Mouse (Mus musculus) hindbrain, embryonic 12.5 days (tissue): ENCODE results near the gene 4930455H04Rik. TPM values are rescaled to one million over a fixed set of nuclear protein-coding genes. Genes with fewer than 3 reads are reported as not detected.

Experiments
- ATAC-seq: fragments of 200-750 bp; cut with Nextera tagmentation; 2 replicates; pipeline ENCODE4 v1.8.0; 2017; ENCODE audit warnings: moderate TSS enrichment; ENCODE audit not compliant: low FRiP score
- H3K27ac ChIP-seq: fragments of 300-500 bp; sonication (generic); 2 replicates; pipeline ENCODE4 v1.5.1; 2016; ENCODE audit warnings: mild to moderate bottlenecking
- H3K27me3 ChIP-seq: fragments of 300-500 bp; sonication (generic); 2 replicates; pipeline ENCODE4 v1.6.1; 2016; ENCODE audit warnings: mild to moderate bottlenecking
- H3K36me3 ChIP-seq: fragments of 300-500 bp; sonication (generic); 2 replicates; pipeline ENCODE4 v1.6.1; 2016; ENCODE audit warnings: mild to moderate bottlenecking
- H3K4me1 ChIP-seq: fragments of 300-500 bp; sonication (generic); 2 replicates; pipeline ENCODE4 v1.6.1; 2016
- H3K4me2 ChIP-seq: fragments of 300-500 bp; sonication (generic); replicated peaks from 2 replicates; pipeline ENCODE4 v1.6.1; 2016; ENCODE audit warnings: mild to moderate bottlenecking
- H3K4me3 ChIP-seq: fragments of 300-500 bp; sonication (generic); 2 replicates; pipeline ENCODE4 v1.5.1; 2016; ENCODE audit warnings: mild to moderate bottlenecking
- H3K9ac ChIP-seq: fragments of 300-500 bp; sonication (generic); 2 replicates; pipeline ENCODE4 v1.6.1; 2016; ENCODE audit warnings: mild to moderate bottlenecking, moderate library complexity
- H3K9me3 ChIP-seq: fragments of 300-500 bp; sonication (generic); replicated peaks from 2 replicates; pipeline ENCODE4 v1.6.1; 2016; ENCODE audit warnings: mild to moderate bottlenecking
- WGBS: fragments of 180-500 bp; shearing (Covaris S2); methylation state at CpG from one replicate; pipeline ENCODE4 v1.1.7; 2016; 5-methylcytosine and 5-hydroxymethylcytosine counted together
- polyA plus RNA-seq: library from polyadenylated mRNA; unstranded; fragments of >200 nt; fragmentation: Nextera tagmentation; extraction: Ambion mirVana; gene quantifications from 2 replicates; pipeline ENCODE4 v1.2.1, GENCODE M21; 2016

The 4930455H04Rik gene
- polyA plus RNA-seq, result not detected in 2 replicates

- H3K4me1 ChIP-seq, result peaks cover 17% of the 10 kb centered on the region
- peak within 1 kb of the TSS; percentile 57 for H3K9ac ChIP-seq
- peak within 1 kb of the TSS; percentile 62 for H3K27ac ChIP-seq
- peak within 1 kb of the TSS; percentile 34 for H3K4me3 ChIP-seq
- H3K27me3 ChIP-seq, result no peaks in the 10 kb centered on the region
- WGBS, result 65% methylated on average over 4 of the region's 4 CpGs
- H3K4me2 ChIP-seq, result peak within 1 kb of the TSS; percentile 62
- no peak for ATAC-seq
- no peaks in the 10 kb centered on the region for H3K36me3 ChIP-seq
- no peaks in the 10 kb centered on the region for H3K9me3 ChIP-seq
Observed at GRCm38 (mm10) chr3:116967967-116968366, at the start of gene 4930455H04Rik. Gene 4930455H04Rik, plus strand, starts transcription at chr3:116968267.

- Histone ChIP-seq H3K36me3 (no peaks in the 10 kb centered on the region), H3K27ac (no peak overlapping the region), H3K4me3 (no peak overlapping the region), H3K9me3 (no peaks in the 10 kb centered on the region), H3K27me3 (no peaks in the 10 kb centered on the region), H3K9ac (no peak overlapping the region), H3K4me1 (no peaks in the 10 kb centered on the region), H3K4me2 (no peak overlapping the region)
- ATAC-seq, result no peak
- WGBS, result 83% methylated on average over 3 of the region's 3 CpGs
Observed at GRCm38 (mm10) chr3:116921535-116921934, 46.5 kb upstream of the 4930455H04Rik start.

DNA sequence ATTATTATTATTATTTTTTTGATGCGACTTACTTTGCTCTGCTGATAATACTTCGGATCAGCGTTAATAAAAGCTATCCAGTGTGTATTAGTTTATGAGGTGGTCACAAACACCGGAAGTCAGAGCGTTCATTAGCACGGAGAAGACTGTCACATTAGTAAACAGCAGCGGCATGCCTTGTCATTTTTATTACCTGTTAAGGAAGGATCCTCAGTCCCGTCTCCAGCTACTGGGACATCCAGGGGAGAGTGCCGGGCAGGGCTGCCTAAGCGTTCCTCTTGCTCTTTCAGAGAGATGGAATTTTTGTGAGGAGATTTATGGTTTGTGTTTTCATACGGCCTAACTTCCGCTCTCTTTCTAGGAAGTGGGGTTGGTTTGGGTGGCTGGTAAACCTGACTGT lies 45.0 kb upstream of the 4930455H04Rik start:
- Histone ChIP-seq H3K36me3 (no peaks in the 10 kb centered on the region), H3K4me2 (no peak overlapping the region), H3K4me3 (no peak overlapping the region), H3K27me3 (no peaks in the 10 kb centered on the region), H3K9me3 (no peaks in the 10 kb centered on the region), H3K9ac (no peak overlapping the region), H3K4me1 (no peaks in the 10 kb centered on the region), H3K27ac (no peak overlapping the region)
- ATAC-seq, result no peak
- WGBS, result 86% methylated on average over 12 of the region's 12 CpGs

DNA sequence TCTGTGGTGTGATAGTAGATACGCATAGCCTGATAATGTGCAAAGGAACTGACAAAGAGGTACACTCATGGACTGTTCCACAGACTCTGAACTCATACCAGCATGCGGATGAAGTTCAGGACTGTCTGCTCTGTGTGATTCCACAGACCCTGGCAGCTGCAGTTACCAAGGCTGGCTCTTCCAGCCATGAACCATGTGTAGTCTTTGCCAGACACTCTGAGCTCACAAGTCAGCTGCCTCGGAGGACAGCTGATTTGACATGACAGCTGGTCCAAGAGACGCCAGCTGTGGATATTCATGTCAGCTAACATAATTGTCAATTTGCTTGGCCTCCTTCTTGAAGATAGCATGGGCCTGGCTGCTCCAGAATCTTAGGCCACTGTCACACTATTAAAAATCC lies 39.1 kb upstream of the 4930455H04Rik start:
- WGBS, result 81% methylated on average over 4 of the region's 4 CpGs
- Histone ChIP-seq H3K27me3 (no peaks in the 10 kb centered on the region), H3K4me1 (no peaks in the 10 kb centered on the region), H3K4me2 (no peak overlapping the region), H3K9me3 (no peaks in the 10 kb centered on the region), H3K9ac (no peak overlapping the region), H3K36me3 (no peaks in the 10 kb centered on the region), H3K27ac (no peak overlapping the region), H3K4me3 (no peak overlapping the region)
- peak; percentile 40; the same call in 1 of the 2 replicates for ATAC-seq

DNA sequence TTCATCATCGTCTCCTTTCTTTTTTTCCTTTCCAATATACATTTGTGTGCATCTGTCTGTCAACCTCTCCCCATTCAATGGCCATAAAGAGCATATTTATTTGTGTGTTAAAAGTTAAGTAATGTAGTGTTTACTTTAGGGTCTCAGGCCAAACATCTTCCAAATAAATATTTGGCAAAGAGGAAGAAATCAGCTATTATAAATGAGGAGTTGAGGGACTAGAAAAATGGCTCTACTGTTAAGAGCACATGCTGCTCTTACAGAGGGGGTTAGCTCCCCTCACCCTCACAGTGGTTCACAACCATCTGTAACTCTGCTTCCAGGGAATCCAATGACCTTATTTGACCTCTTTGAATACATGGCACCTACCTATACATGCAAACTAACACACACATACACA lies 34.9 kb upstream of the 4930455H04Rik start:
- Histone ChIP-seq H3K4me2 (no peak overlapping the region), H3K9ac (no peak overlapping the region)

GRCm38 (mm10) chr3:116936934-116937691 lies 31.0 kb upstream of the 4930455H04Rik start:
- Histone ChIP-seq H3K4me2 (no peak overlapping the region), H3K4me3 (no peak overlapping the region), H3K36me3 (no peaks in the 10 kb centered on the region), H3K9me3 (no peaks in the 10 kb centered on the region), H3K9ac (no peak overlapping the region), H3K27ac (no peak overlapping the region), H3K27me3 (no peaks in the 10 kb centered on the region), H3K4me1 (no peaks in the 10 kb centered on the region)
- 64% methylated on average over 4 of the region's 4 CpGs for WGBS
- ATAC-seq, result no peak

More for the DNA sequence above, 34.9 kb upstream of the 4930455H04Rik start:
- Histone ChIP-seq H3K36me3 (no peaks in the 10 kb centered on the region), H3K9me3 (no peaks in the 10 kb centered on the region), H3K4me1 (no peaks in the 10 kb centered on the region), H3K27me3 (no peaks in the 10 kb centered on the region), H3K4me3 (no peak overlapping the region), H3K27ac (no peak overlapping the region)
- ATAC-seq, result no peak
- WGBS, result 88% methylated on average over 1 of the region's 1 CpGs

- no peak for ATAC-seq
- Histone ChIP-seq H3K27ac (no peak overlapping the region), H3K4me3 (no peak overlapping the region), H3K36me3 (no peaks in the 10 kb centered on the region), H3K9me3 (no peaks in the 10 kb centered on the region), H3K4me1 (no peaks in the 10 kb centered on the region), H3K4me2 (no peak overlapping the region), H3K27me3 (no peaks in the 10 kb centered on the region), H3K9ac (no peak overlapping the region)
- 79% methylated on average over 10 of the region's 10 CpGs for WGBS
Observed at GRCm38 (mm10) chr3:116940804-116941558, 27.1 kb upstream of the 4930455H04Rik start.

- Histone ChIP-seq H3K27ac (no peak overlapping the region), H3K9ac (no peak overlapping the region), H3K27me3 (no peaks in the 10 kb centered on the region), H3K4me3 (no peak overlapping the region), H3K36me3 (no peaks in the 10 kb centered on the region), H3K4me2 (no peak overlapping the region), H3K4me1 (no peaks in the 10 kb centered on the region), H3K9me3 (no peaks in the 10 kb centered on the region)
- no peak for ATAC-seq
- WGBS, result 96% methylated on average over 1 of the region's 1 CpGs
Observed at GRCm38 (mm10) chr3:116941559-116942117, 26.4 kb upstream of the 4930455H04Rik start.

DNA sequence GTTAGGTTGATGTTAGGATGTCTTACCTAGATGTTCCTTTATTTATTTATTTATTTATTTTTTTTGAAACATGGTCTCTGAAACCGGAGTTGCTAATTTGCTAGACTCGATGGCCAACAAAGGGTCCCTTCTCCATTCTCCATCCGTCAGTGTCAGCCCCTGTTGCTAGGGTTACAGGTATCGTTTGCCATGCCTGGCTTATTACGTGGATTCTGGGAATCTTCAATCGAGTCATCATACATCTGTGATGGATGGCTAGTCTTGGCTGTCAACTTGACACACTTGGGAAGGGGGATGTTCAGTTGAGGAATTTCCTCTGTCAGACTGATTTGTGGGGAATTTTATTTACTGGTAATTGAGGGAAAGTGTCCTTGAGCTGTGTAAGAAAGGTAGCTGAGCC lies 25.3 kb upstream of the 4930455H04Rik start:
- no peaks in the 10 kb centered on the region for H3K36me3 ChIP-seq
- no peak overlapping the region for H3K4me2 ChIP-seq
- ATAC-seq, result no peak; the same call in 1 of the 2 replicates
- H3K9me3 ChIP-seq, result no peaks in the 10 kb centered on the region
- 43% methylated on average over 6 of the region's 6 CpGs for WGBS
- no peaks in the 10 kb centered on the region for H3K27me3 ChIP-seq
- H3K4me1 ChIP-seq, result no peaks in the 10 kb centered on the region
- H3K27ac ChIP-seq, result no peak overlapping the region
- no peak overlapping the region for H3K9ac ChIP-seq
- no peak overlapping the region for H3K4me3 ChIP-seq

DNA sequence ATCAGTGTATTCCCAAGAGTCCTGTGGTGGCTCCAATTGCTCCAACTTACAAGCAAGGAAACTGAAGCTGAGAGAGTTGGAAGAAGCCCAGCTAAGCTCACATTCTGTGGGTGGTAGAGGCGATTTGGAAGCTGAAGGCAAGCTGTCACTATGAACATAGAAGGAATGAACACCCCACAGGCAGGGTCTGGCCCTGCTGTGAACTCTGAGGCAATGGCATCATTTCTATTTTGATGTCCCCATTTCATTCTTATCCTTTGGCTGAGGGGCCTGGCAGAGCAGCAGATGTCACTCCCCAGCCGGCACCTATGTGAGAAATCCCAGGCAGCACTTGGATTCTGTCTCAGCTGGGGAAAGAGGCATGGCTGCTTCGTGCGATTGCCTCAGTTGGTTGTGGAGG lies 24.6 kb upstream of the 4930455H04Rik start:
- 83% methylated on average over 4 of the region's 4 CpGs for WGBS
- no peak overlapping the region for H3K9ac ChIP-seq

GRCm38 (mm10) chr3:116946476-116946875 lies 21.6 kb upstream of the 4930455H04Rik start:
- ATAC-seq, result no peak
- H3K4me3 ChIP-seq, result no peak overlapping the region
- H3K9ac ChIP-seq, result no peak overlapping the region
- H3K27ac ChIP-seq, result no peak overlapping the region
- H3K27me3 ChIP-seq, result no peaks in the 10 kb centered on the region
- no peak overlapping the region for H3K4me2 ChIP-seq
- no peaks in the 10 kb centered on the region for H3K9me3 ChIP-seq
- H3K36me3 ChIP-seq, result no peaks in the 10 kb centered on the region
- 87% methylated on average over 4 of the region's 4 CpGs for WGBS
- no peaks in the 10 kb centered on the region for H3K4me1 ChIP-seq

More for the DNA sequence above, 24.6 kb upstream of the 4930455H04Rik start:
- Histone ChIP-seq H3K36me3 (no peaks in the 10 kb centered on the region), H3K9me3 (no peaks in the 10 kb centered on the region), H3K4me2 (no peak overlapping the region), H3K4me1 (no peaks in the 10 kb centered on the region), H3K4me3 (no peak overlapping the region), H3K27me3 (no peaks in the 10 kb centered on the region), H3K27ac (no peak overlapping the region)
- no peak for ATAC-seq

DNA sequence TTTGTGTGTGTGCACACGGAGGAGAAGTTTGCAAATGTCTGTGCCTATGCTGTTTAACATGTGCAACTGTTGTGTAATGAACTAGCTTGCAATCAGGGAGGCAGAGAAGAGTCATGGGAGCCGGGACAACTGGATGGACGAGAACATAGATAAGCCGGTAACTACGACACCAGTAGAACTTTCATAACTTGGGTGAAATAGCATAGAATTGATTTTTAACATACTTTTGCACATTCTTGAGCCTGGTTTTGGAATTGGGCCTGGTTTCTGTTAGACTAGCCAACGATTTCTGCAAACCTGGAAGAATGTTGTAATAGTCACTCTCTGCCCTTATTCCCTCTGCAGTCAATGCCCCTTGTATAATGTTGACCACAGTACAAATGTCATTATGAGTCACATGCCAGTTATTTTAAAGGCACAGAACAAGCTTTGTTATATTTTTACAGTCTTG lies 17.4 kb upstream of the 4930455H04Rik start:
- H3K9ac ChIP-seq, result no peak overlapping the region
- no peaks in the 10 kb centered on the region for H3K4me1 ChIP-seq
- no peak for ATAC-seq
- H3K4me2 ChIP-seq, result no peak overlapping the region
- H3K27me3 ChIP-seq, result no peaks in the 10 kb centered on the region
- H3K27ac ChIP-seq, result no peak overlapping the region
- 88% methylated on average over 6 of the region's 6 CpGs for WGBS
- H3K4me3 ChIP-seq, result no peak overlapping the region
- no peaks in the 10 kb centered on the region for H3K9me3 ChIP-seq
- no peaks in the 10 kb centered on the region for H3K36me3 ChIP-seq
